Mouse (Mus musculus): Measurements from ENCODE around the gene Dhcr24. TPM values are rescaled to one million over a fixed set of nuclear protein-coding genes. Genes with fewer than 3 reads are reported as not detected.

The Dhcr24 gene
- polyA plus RNA-seq, 1 experiment, result 28.3 TPM

DNA sequence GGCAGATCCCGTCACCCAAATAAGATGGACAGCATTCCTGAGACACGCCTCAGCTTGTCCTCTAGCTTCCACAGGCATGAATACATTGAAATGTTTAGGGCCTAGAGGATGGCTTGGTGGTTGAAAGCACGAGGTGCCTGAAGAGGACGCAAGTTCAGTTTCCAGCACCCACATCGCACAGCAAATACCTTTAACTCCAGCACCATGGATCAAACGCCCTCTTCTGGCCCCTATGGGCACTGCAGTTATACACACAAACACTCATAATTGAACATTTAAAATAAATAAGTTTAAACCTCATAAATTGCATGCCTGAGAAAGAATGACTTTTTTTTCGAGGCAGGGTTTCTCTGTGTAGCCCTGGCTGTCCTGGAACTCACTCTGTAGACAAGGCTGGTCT, 32.8 kb downstream of the Dhcr24 start:
- no peak overlapping the region; the same call in 1 of the 2 replicates for H3K27ac ChIP-seq (ENCODE audit: control insufficient read depth, insufficient read depth, low read depth, low read length)
- H3K4me3 ChIP-seq (ENCODE audit: control insufficient read depth, low read depth, low read length), result no peak overlapping the region
- H3K36me3 ChIP-seq (ENCODE audit: control insufficient read depth, insufficient read depth, low read length), result no peaks in the 10 kb centered on the region
- no peaks in the 10 kb centered on the region for H3K27me3 ChIP-seq (ENCODE audit: control insufficient read depth, insufficient read depth, low read length)
- H3K4me1 ChIP-seq (ENCODE audit: control insufficient read depth, insufficient read depth, low read length), result no peaks in the 10 kb centered on the region
- TF ChIP-seq POLR2A (IDR thresholded peaks at IDR 0.05; ENCODE audit: control insufficient read depth, low read depth, low read length), result no peak

DNA sequence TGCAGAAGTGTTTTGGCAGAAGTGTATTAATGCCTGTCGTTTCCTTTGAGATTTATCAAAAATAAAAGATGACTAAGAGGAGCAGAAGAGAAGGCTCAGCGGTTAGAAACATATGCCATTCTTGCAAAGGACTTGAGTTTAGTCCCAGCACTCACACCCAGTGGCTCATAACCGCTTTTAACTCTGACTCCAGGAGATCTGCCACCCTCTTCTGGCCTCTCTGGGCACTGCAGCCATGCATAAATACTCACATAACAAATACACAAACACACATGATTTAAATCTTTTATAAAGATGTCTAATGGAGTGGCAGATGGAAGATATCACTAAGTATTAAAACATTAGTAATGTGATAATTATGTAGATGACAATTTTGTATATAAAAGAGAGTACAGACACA, 35.4 kb downstream of the Dhcr24 start:
- TF ChIP-seq POLR2A (IDR thresholded peaks at IDR 0.05; ENCODE audit: control insufficient read depth, low read depth, low read length), result no peak
- no peak for TF ChIP-seq CTCF (IDR thresholded peaks at IDR 0.05; ENCODE audit: control insufficient read depth, insufficient read depth, insufficient replicate concordance, low read depth, low read length)

DNA sequence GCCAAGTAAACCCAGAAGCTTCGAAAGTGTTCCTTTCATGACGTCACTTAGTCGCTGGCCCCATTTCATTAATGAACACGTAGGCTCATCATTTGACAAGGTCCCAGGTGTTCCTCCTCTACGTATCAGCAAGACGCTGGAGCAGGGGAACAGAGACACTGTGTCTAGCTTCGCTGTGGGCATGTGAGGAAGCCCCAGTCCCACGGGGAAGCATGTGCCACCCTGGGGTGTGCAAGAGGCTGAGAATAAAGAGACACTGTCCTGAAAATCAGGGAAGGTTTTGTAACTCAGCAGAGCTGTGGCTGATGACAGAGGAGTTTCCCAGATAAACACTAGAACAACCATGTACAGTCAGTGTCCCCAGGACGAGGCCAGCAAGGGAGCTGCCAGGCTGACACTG, 36.2 kb downstream of the Dhcr24 start:
- H3K27me3 ChIP-seq (ENCODE audit: control insufficient read depth, insufficient read depth, low read length), result no peaks in the 10 kb centered on the region
- no peak for TF ChIP-seq POLR2A (IDR thresholded peaks at IDR 0.05; ENCODE audit: control insufficient read depth, low read depth, low read length)
- no peak for TF ChIP-seq CTCF (IDR thresholded peaks at IDR 0.05; ENCODE audit: control insufficient read depth, insufficient read depth, insufficient replicate concordance, low read depth, low read length)
- no peak overlapping the region for H3K4me3 ChIP-seq (ENCODE audit: control insufficient read depth, low read depth, low read length)
- H3K4me1 ChIP-seq (ENCODE audit: control insufficient read depth, insufficient read depth, low read length), result no peaks in the 10 kb centered on the region
- no peaks in the 10 kb centered on the region for H3K36me3 ChIP-seq (ENCODE audit: control insufficient read depth, insufficient read depth, low read length)
- no peak overlapping the region for H3K27ac ChIP-seq (ENCODE audit: control insufficient read depth, insufficient read depth, low read depth, low read length)

More for the DNA sequence above, 35.4 kb downstream of the Dhcr24 start:
- no peaks in the 10 kb centered on the region for H3K36me3 ChIP-seq (ENCODE audit: control insufficient read depth, insufficient read depth, low read length)
- no peak overlapping the region for H3K4me3 ChIP-seq (ENCODE audit: control insufficient read depth, low read depth, low read length)
- H3K27me3 ChIP-seq (ENCODE audit: control insufficient read depth, insufficient read depth, low read length), result no peaks in the 10 kb centered on the region
- no peaks in the 10 kb centered on the region for H3K4me1 ChIP-seq (ENCODE audit: control insufficient read depth, insufficient read depth, low read length)
- no peak overlapping the region for H3K27ac ChIP-seq (ENCODE audit: control insufficient read depth, insufficient read depth, low read depth, low read length)

DNA sequence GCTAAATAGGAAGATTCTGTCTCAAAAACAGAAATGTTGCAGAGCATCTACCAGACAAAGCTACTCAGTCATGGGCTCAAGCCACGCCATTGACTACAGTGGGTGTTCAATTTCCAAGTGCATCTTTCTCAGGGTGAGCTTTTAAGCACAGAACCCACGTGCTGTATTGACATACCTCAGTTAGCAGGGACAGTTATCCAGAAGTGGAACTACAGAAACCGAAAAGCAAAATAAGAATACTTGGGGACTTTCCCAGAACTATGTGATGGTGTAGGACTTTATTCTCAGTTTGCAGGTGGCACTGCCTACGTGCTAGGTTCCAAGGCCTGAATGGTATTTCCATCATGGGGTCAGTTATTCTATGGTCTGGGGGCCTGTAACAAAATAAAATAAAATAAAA, 36.9 kb downstream of the Dhcr24 start:
- TF ChIP-seq CTCF (IDR thresholded peaks at IDR 0.05; ENCODE audit: control insufficient read depth, insufficient read depth, insufficient replicate concordance, low read depth, low read length), result no peak
- no peak for TF ChIP-seq POLR2A (IDR thresholded peaks at IDR 0.05; ENCODE audit: control insufficient read depth, low read depth, low read length)
- Histone ChIP-seq H3K4me1 (ENCODE audit: control insufficient read depth, insufficient read depth, low read length) (no peaks in the 10 kb centered on the region), H3K27ac (ENCODE audit: control insufficient read depth, insufficient read depth, low read depth, low read length) (no peak overlapping the region), H3K36me3 (ENCODE audit: control insufficient read depth, insufficient read depth, low read length) (no peaks in the 10 kb centered on the region), H3K4me3 (ENCODE audit: control insufficient read depth, low read depth, low read length) (no peak overlapping the region), H3K27me3 (ENCODE audit: control insufficient read depth, insufficient read depth, low read length) (no peaks in the 10 kb centered on the region)

DNA sequence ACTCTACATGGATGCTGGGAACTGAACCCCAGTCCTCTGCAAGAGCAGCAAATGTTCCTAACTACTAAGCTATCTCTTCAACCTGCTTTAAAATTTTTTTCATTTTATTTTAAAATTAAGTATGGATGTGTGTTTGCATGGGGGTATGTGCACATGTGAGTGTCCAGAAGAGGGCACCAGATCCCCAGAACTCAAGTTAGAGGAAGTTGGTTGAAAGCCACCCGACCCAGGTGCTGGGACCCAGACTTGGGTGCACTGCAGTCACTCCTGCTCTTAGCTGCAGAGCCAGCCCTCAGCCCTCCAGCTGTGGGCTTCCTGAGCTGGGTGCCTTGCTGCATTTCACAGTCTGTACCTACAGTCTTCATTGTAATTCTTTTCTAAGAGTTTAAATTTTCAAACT, 38.6 kb downstream of the Dhcr24 start:
- H3K27ac ChIP-seq (ENCODE audit: control insufficient read depth, insufficient read depth, low read depth, low read length), result no peak overlapping the region
- H3K27me3 ChIP-seq (ENCODE audit: control insufficient read depth, insufficient read depth, low read length), result no peaks in the 10 kb centered on the region
- TF ChIP-seq POLR2A (IDR thresholded peaks at IDR 0.05; ENCODE audit: control insufficient read depth, low read depth, low read length), result no peak
- H3K4me1 ChIP-seq (ENCODE audit: control insufficient read depth, insufficient read depth, low read length), result no peaks in the 10 kb centered on the region
- no peaks in the 10 kb centered on the region for H3K36me3 ChIP-seq (ENCODE audit: control insufficient read depth, insufficient read depth, low read length)
- no peak overlapping the region for H3K4me3 ChIP-seq (ENCODE audit: control insufficient read depth, low read depth, low read length)

DNA sequence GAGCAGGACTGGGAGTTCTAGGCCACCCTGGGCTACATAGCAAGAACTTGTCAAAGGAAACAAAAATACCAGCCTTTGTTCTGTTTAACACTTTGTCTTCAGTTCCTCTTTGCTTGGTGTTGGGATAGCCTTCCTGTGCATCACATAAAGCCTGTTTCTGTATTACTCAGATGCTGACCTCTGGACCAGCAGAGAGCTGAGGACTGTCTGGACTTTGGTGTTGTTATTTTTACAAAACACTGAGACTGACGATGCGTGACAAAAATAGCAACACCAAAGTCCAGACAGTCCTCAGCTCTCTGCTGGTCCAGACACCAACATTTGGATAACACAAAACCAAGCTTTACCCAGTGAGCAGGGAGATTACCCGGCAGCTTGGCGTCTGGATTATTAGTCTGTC, 39.9 kb downstream of the Dhcr24 start:
- Histone ChIP-seq H3K36me3 (ENCODE audit: control insufficient read depth, insufficient read depth, low read length) (no peaks in the 10 kb centered on the region), H3K4me1 (ENCODE audit: control insufficient read depth, insufficient read depth, low read length) (no peaks in the 10 kb centered on the region), H3K27ac (ENCODE audit: control insufficient read depth, insufficient read depth, low read depth, low read length) (no peak overlapping the region), H3K4me3 (ENCODE audit: control insufficient read depth, low read depth, low read length) (no peak overlapping the region), H3K27me3 (ENCODE audit: control insufficient read depth, insufficient read depth, low read length) (no peaks in the 10 kb centered on the region)
- no peak for TF ChIP-seq POLR2A (IDR thresholded peaks at IDR 0.05; ENCODE audit: control insufficient read depth, low read depth, low read length)
- TF ChIP-seq CTCF (IDR thresholded peaks at IDR 0.05; ENCODE audit: control insufficient read depth, insufficient read depth, insufficient replicate concordance, low read depth, low read length), result no peak

DNA sequence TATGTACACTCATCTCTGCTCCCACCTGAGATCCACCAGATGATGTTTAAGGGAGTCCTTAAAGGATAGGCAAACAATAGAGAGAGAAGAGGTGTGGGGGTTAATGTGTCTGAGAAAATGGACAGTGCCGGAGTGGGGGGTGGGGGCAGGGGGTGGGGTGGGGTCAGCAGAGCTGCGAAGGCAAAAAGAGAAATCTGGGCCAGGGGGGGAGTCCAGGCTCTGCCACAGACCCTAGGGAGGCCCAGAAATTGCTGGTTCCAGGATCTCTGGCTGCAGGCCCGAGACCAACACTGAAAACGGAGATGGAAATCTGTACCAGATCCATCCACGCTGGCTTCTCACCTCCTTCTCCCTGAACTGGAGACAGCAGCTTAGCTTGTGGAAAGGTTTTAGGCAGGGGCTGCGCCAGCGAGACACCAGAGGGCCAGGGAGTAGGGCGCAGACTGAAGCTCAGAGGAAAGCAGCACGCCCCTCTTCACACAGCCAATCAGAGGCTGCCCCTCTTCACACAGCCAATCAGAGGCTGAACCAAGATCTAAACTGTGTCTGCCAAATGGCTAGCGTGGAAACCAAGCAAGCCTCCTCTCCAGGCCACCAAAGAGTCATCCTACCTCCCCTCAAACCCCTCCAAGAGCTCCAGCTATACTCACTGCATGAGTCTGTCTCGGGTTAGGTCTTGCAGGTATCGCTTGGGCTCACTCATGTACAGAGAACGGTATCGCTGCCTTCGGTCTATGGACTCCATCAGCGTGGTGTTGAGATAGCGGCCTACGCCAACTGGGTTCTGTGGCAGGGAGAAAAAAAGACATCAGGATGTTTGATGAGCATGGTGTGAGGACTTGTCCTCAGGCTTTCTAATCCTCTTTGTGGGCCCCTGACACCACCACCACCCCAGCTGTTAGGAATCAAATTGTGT, 46.1 kb downstream of the Dhcr24 start:
- no peak for TF ChIP-seq POLR2A (IDR thresholded peaks at IDR 0.05; ENCODE audit: control insufficient read depth, low read depth, low read length)
- no peak for TF ChIP-seq CTCF (IDR thresholded peaks at IDR 0.05; ENCODE audit: control insufficient read depth, insufficient read depth, insufficient replicate concordance, low read depth, low read length)
- Histone ChIP-seq H3K36me3 (ENCODE audit: control insufficient read depth, insufficient read depth, low read length) (no peaks in the 10 kb centered on the region), H3K27me3 (ENCODE audit: control insufficient read depth, insufficient read depth, low read length) (no peaks in the 10 kb centered on the region), H3K4me3 (ENCODE audit: control insufficient read depth, low read depth, low read length) (peak overlapping the region; percentile 73), H3K4me1 (ENCODE audit: control insufficient read depth, insufficient read depth, low read length) (peaks cover 10% of the 10 kb centered on the region; the same call in 1 of the 2 replicates), H3K27ac (ENCODE audit: control insufficient read depth, insufficient read depth, low read depth, low read length) (no peak overlapping the region)

Measured in testis, adult 2 months (tissue).